Mouse (Mus musculus): ENCODE measurements at regions not wholly inside any gene's neighbourhood (a gene's known extent, or its start where the extent isn't known, plus 50 kb on each side); places are given as distances from the start of the nearest gene placed in this dataset.

GRCm38 (mm10) chr3:39208651-39209050, 321.9 kb downstream of the Fat4 start:
- TF ChIP-seq POLR2A (IDR thresholded peaks at IDR 0.05; ENCODE audit: borderline replicate concordance, insufficient read depth, low read length) = no peak
- TF ChIP-seq CTCF (IDR thresholded peaks at IDR 0.05; ENCODE audit: borderline replicate concordance, insufficient read depth, low read depth, low read length) = no peak
